Mouse (Mus musculus) adipocyte (in vitro differentiated cells): ENCODE results near the gene Arhgap32.
"Not testable (repeated sequence)": the region's sequence is repeated elsewhere in the genome, so short reads cannot be mapped to it uniquely, and the experiment has no call there.

Source experiments
- DNase-seq: peaks from one replicate; pipeline ENCODE4 v3.0.0-alpha.2; 2016; ENCODE audit warnings: low spot score

Arhgap32 gene

GRCm38 (mm10) chr9:32137697-32138426 is 21.9 kb downstream of the Arhgap32 start:
- no peak for DNase-seq

DNA sequence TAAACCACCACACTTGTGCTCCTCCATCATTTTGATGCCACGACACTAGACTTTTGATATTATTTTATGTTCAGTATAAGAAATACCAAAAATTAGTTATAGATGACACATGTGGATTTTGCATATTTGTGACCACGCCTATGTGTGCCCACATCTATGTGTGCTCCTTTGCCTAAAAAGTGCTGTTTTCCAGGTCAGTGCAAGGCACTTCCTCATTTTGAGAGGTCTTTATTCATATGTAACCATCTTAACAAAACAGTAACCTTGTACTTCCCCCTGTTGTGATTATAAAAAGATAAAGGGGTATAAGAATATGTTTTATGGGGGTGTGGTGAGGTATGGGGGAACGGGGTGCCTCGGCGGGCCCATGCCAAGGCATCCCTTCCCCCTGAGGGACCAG is 22.7 kb downstream of the Arhgap32 start:
- no peak for DNase-seq

DNA sequence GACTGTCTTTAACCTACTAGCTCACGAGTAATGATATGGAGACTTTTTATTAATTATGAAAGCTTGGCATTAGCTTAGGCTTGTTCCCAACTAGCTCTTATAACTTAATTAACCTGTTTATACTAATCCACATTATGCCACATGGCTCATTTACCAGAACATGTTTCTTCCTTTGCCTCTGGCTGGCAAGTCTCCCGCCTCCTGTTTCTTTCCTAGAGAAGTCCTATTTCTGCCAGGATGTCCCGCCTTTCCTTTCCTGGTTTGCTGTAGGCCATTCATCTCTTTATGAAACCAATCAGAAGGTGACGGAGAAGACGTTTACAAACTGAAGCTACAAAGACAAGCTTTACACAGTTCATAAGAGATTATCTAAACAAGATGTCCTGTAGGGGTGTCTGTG is 23.7 kb downstream of the Arhgap32 start:
- no peak for DNase-seq

DNA sequence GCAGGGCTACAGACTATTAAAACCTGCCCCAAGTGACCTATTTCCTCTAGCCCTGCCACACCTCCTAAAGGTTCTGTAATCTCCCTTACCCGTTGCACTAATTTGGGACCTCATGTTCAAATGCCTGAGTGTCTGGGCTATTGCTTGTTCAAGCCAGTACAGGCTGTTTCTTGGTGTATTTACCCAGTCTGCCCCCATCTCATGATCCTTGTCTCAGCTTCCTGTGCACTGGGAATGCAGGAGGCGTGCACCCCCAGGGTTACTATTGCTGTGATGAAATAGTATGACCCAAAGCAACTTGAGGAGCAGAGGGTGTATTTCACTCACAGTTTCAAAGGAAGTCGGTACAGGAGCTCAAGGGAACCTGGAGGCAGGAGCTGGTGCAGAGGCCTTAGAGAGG is 26.9 kb downstream of the Arhgap32 start:
- no peak for DNase-seq

GRCm38 (mm10) chr9:32143451-32143850 is 27.5 kb downstream of the Arhgap32 start:
- DNase-seq = no peak

- DNase-seq = no peak
Observed at GRCm38 (mm10) chr9:32146257-32146996, 30.5 kb downstream of the Arhgap32 start.

DNA sequence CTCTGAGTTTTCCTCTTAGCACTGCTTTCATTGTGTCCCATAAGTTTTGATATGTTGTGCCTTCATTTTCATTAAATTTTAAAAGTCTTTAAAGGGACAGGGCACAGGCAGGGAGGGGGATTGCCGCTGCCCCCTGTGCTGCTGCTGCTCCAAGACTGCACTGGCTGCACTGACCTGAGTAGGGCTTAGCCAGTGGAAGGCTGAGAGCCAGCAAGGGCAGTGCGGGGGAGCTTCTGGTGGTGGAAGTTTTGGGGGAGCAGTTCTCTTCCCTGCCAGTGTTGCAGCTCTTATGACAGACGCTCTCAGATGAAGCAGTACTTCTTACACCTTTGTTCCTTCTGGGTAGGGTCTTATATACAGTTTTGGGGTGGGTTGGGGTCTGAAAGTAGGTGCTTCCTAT is 33.3 kb downstream of the Arhgap32 start:
- no peak for DNase-seq

GRCm38 (mm10) chr9:32149836-32150642 is 34.1 kb downstream of the Arhgap32 start:
- peak; percentile 75 for DNase-seq

DNA sequence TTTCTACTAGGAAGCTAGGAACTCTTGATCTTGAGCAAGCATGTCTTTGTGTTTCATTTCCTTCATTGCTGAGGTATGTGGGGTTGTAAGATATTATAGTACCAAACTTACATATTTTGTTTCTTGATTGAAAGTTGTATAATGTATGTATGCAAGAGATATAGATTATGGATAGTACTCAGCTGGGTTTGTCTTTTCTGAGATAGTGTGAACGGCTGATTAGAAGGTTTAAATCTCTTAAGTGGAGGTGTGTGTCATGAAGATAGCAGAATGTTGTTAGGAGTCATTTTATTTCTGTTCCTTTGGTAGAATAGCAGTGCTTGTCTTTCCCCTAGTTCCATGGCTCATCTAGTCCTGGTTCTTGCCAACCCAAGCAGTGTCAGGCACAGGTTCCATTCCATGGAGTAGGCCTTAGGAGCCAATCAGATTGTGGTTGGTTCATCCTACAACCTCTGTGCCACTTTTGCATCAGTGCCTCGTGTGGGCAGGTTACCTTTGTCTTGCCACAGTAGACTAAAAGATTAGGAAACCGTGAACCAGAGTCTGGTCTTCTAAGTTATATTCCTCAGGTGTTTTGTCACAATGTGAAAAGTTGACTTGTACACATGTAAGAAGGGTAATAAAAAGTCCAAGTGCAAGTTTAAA is 38.9 kb downstream of the Arhgap32 start:
- no peak for DNase-seq

DNA sequence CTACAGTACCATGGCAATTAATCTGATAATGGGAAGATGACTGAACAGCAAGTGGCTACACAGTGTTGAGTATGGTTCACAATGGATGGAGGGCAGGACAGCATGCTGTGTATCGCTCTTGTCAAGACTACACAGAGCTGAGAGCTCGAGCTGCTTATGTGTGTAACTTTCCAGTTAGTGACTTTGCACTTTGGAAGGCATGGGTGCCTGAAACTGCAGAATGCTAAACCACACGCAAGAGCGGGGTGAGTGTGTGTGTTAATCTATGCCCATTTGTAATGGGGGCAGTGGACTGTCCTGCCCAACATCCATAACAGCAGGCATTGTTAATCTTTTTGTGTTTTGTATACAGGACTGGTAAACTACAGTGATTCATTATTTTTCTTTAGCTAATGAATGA is 40.8 kb downstream of the Arhgap32 start:
- no peak for DNase-seq

DNA sequence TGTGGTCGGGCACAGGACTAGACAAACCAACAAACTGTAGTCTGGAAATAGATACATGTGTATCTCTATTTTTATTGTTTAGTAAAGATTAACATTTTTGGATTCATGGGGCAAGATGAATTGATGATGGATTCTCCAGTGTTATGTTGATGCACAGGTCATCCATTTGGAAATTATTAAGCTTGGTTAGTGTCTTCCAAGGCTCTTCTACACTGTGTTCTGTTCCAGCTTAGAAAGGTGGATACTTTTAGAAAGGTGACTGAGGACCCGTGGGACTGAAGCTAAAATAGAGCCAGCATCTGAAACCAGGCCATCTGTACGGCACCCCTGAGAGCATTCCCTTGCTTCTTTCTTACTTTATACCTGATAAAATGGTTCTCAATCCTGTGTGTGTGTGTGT is 41.3 kb downstream of the Arhgap32 start:
- no peak for DNase-seq

DNA sequence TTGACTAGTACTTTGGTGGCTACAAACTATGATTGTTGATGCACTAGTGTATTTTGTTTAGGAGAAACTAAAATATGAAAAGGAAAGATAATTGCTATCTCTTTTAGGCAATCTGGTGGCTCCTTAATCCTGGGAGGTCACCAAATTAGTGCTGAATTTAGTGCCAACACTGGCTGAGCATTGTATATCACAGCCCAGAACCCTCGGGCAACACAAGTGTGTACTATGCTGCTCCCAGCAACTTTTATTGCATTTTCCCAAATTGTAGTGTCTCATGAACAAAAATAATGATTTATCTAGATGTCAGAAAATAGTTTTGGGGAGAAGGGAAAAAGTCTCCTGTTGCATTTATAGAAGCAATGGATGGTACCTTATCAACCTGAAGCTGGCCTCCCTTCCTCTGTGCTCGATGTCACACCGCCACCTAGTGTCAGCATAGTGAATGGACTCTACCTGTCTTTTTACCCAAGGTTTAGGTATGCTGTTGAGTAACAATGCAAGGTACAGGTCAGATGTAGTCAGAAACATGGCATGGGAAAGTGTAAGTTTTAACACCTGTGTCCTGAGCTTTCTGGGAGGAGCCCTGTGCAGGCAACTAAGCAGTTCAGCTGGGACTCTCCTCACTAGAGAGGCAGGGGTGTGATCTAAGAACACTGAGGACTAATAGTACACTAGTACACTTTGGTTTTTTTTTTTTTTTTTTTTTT is 43.1 kb downstream of the Arhgap32 start:
- peak; percentile 69 for DNase-seq

DNA sequence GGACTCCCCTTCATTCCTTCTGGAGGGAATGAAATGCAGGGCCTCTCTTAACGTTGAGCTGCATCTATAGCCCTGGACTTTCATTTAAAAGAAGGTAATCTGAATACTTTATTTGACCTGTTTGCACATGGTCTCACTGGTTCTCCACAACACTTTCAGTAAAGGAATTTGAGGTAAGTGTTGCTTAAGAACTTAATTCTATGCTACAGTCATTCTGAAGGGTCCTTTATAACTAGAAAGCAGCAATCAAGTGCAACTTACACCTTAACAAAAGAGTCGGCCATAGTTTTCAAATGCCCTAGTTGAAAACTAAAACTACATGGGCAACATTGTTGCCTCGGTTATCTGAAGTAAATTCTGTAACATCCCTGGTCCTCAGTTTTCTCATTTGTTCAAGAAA is 43.8 kb downstream of the Arhgap32 start:
- no peak for DNase-seq

DNA sequence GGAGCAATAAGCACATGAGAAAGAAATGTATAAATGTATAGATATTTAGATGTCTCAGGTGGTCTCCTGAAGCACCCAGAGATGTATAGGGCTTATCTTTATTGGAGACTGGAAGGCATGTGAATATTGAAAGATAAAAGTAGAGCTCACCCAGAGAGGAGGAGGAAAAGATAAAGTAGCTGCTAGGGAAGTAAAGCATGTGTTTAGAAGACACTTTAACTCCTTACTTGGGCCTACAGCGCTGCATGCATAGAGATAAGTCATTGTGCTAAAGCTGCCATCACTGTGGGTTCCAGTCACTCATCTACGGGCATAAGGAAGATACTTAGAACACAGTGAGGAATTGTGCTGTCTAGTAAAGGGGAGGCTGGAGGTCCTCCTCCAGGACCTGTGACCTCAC is 46.9 kb downstream of the Arhgap32 start:
- no peak for DNase-seq

DNA sequence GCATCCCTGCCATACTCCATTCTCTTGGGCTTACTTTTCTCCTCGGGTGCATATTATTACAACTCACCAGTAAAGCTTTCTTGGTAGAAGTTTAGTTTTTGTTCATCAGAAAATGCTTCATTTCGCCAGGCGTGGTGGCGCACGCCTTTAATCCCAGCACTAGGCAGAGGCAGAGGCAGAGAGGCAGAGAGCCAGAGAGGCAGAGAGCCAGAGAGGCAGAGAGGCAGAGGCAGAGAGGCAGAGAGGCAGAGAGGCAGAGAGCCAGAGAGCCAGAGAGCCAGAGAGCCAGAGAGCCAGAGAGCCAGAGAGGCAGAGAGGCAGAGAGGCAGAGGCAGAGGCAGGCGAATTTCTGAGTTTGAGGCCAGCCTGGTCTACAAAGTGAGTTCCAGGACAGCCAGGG is 47.9 kb downstream of the Arhgap32 start:
- not testable (repeated sequence) for DNase-seq

DNA sequence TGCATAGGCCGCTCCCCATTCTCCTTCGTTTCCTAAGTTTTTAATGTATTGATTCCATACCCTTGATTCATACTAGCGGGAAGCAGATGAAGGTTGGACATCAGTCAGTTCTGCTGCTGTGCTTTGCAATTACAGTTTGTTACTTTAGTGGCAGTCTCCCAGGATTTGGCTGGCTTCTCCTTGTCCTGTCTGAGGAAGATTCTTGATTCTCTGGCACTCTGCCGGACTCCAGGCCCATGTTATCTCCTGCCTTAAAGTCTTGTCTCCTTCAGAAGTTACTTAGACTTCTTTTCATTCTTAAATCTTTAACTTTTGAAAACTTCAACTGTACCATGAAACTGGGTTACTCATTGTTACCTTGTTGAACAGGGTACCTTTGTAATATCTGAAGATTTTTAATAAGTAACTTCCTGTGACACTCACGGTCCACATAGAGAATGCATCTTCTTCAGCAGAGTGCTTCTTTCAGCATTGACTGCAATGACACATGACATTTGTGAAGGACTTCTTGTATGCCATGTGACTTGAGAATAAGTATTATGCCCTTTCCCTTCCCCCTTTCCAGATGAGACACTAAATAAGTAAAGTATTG is 52.7 kb downstream of the Arhgap32 start:
- no peak for DNase-seq

DNA sequence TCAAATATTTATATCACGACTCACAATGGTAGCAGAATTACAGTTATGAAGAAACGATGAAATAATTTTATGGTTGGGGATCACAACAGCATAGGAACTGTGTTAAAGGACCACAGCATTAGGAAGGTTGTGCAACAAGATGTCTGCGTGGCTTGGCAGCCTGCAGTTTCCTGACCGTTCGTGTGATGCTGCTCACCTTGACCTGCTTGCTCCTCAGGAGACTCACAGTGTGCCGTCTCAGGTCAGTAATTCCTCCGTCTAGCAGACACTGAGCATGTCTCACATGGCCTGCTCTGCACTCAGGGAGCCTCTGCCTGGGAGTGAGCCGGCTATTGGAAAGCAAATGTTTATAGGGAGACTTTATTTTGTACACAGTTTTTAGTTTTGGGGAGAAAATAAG is 54.8 kb downstream of the Arhgap32 start:
- no peak for DNase-seq

DNA sequence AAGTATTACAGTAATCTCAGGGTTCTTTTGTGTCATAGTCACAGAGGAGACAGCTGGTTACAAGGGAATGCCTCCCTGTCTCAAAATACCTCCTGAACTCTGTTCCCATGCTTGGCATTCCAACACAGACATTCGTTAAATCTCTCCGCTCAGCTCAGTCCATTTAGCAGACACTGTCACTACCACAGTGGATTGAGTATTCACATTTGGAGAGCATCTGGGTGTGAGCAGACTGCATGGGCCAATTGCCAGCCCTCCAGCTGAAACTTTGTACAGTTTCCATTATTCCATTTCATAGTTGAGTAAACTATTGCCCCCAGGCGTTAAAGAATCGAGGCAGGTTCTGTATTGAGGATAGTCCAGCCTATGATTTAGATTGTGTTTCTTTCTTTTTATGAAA is 60.7 kb downstream of the Arhgap32 start:
- DNase-seq = no peak

GRCm38 (mm10) chr9:32181170-32181569 is 65.2 kb downstream of the Arhgap32 start:
- DNase-seq = no peak

DNA sequence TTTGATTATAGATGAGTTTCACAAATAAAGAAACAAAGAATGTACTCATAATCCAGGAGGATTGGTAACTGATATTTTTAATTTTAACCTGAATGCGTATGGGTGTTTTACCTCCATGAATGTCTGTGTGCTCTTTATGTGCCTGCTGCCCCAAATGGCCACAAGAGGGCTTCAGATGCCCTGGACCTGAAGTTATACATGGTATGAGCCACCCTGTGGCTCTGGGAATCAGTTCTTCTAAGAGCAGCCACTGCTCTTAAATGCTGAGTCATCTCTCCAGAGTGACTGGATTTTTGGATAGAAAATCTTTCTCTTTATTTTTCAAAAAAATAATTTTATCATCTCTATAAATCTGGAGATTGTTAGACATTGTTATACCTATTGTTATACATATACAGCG is 70.6 kb downstream of the Arhgap32 start:
- no peak for DNase-seq
